Mouse (Mus musculus) kidney, adult 2 months (tissue): ENCODE measurements around the gene Wdr95.

Experiments
- CTCF ChIP-seq: fragments of 200-500 bp; conservative IDR thresholded peaks from 2 replicates; pipeline ENCODE4 v1.5.1; 2011; ENCODE audit warnings: low read depth, mild to moderate bottlenecking, control low read depth, low read length, moderate library complexity, mixed read lengths; ENCODE audit not compliant: insufficient read depth, insufficient read length
- POLR2A ChIP-seq: fragments of 200-500 bp; IDR thresholded peaks from one replicate; pipeline ENCODE4 v1.6.1; 2011; ENCODE audit warnings: low read depth, low read length, control low read depth

- TF ChIP-seq CTCF (no peak), POLR2A (no peak)
Observed at GRCm38 (mm10) chr5:149485447-149485846, 43.0 kb upstream of the Wdr95 start.
